Mouse (Mus musculus): ENCODE measurements at regions not wholly inside any gene's neighbourhood (a gene's known extent, or its start where the extent isn't known, plus 50 kb on each side); places are given as distances from the start of the nearest gene placed in this dataset.

DNA sequence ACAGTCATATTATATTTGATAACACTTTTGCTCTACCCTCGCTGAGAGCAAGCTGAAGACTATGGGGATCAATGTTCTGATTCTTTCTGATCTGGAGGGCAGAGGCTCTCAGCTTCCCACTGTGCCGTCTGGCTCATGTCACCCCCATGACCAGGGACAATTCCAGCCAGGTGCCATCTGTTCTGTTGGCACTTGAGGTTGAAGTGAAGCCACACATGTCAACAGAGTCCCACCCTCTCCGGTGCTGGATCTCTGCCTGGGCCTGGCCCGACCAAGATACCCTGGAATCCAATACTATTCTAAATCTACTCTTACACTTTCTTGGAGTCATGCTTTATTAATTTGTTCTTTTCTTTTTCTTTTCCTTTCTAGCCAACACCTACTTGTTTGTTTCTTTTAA is 538.0 kb downstream of the Etv1 start:
- no peak overlapping the region for H3K27ac ChIP-seq
- no peak overlapping the region for H3K4me3 ChIP-seq
- intact Hi-C loops (cut with DNase I), result no loop called here
- DNase-seq (ENCODE audit: extremely low spot score in 1 of 2, low spot score in 2 of 2), result no peak
- TF ChIP-seq CTCF (IDR thresholded peaks at IDR 0.05), result no peak

- no peak for TF ChIP-seq CTCF (IDR thresholded peaks at IDR 0.05)
- Histone ChIP-seq H3K4me3 (no peak overlapping the region), H3K27ac (no peak overlapping the region)
- intact Hi-C loops (cut with DNase I), result no loop called here
- DNase-seq (ENCODE audit: extremely low spot score in 1 of 2, low spot score in 2 of 2), result no peak
Observed at GRCm38 (mm10) chr12:39321453-39321852, 542.3 kb downstream of the Etv1 start.

DNA sequence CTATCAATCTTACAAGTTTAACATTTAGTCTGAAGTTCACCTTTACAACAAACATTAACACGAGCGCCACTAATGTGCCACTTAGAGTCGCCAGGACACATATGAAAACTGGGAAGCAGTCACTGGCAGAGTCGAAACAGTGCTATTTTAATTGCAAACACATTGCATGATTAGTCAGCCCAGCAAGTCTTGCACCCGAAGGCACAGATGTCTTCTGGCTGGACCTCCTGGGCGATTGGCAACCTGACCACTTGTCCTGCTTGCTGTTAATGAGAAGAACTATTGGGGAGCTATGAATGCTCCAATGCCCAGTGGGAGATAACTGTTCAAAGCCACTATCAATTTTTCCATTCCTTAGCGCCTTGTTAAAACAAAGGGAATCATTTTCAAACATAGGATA is 547.0 kb downstream of the Etv1 start:
- DNase-seq (ENCODE audit: extremely low spot score in 1 of 2, low spot score in 2 of 2), result no peak
- H3K4me3 ChIP-seq, result no peak overlapping the region
- TF ChIP-seq CTCF (IDR thresholded peaks at IDR 0.05), result no peak
- H3K27ac ChIP-seq, result no peak overlapping the region
- intact Hi-C loops (cut with DNase I), result no loop called here

DNA sequence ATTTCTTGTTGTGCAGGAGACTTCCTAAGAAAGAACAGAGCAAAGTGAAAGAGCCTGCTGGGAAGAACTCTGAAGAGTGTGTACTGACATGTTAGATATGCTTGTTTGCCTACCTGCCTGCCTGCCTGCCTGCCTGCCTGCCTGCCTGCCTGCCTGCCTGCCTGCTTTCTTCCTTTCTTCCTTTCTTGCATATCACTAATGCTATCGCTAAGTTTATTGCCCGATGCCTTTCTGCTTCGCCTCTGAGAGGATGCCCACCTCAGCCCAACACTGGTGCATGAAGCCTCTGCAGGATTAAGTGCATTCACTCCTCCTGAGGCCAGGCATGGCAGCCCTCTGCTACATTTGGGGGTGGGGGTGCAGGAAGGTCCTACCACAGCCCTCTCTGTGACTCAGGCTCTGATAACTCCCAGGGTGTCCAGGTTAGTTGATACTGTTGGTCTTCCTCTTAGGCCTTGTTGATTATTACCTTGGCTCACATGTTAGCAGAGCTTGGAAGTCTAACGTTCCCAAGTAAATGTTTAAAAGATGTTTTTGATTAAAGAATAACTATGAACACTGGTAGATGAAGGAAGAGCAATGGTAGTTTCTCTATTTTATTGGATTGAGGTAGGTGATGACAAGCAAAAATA is 547.6 kb downstream of the Etv1 start:
- no peak for DNase-seq (ENCODE audit: extremely low spot score in 1 of 2, low spot score in 2 of 2)
- Histone ChIP-seq H3K27ac (no peak overlapping the region), H3K4me3 (no peak overlapping the region)
- intact Hi-C loops (cut with DNase I), result no loop called here
- no peak for TF ChIP-seq CTCF (IDR thresholded peaks at IDR 0.05)

DNA sequence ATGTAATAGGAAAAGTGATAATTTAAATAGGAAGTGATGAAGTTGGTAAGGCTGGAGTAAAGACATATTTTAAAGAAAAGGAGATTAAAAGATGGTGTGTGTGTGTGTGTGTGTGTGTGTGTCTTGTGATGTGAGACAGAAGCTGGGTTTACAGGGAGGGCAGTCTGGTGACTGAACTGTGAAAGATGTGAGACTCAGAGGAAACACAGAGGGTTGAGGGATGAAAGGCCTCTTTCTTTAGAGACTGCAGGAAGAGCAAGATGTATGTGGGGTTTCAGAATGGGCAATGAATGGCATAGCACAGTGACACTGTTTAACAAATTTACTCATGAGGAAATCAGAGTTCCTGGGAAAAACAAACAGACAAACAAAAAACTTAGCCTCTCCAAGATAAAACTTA is 549.2 kb downstream of the Etv1 start:
- Histone ChIP-seq H3K27ac (no peak overlapping the region), H3K4me3 (no peak overlapping the region)
- intact Hi-C loops (cut with DNase I), result no loop called here
- TF ChIP-seq CTCF (IDR thresholded peaks at IDR 0.05), result no peak
- DNase-seq (ENCODE audit: extremely low spot score in 1 of 2, low spot score in 2 of 2), result no peak

DNA sequence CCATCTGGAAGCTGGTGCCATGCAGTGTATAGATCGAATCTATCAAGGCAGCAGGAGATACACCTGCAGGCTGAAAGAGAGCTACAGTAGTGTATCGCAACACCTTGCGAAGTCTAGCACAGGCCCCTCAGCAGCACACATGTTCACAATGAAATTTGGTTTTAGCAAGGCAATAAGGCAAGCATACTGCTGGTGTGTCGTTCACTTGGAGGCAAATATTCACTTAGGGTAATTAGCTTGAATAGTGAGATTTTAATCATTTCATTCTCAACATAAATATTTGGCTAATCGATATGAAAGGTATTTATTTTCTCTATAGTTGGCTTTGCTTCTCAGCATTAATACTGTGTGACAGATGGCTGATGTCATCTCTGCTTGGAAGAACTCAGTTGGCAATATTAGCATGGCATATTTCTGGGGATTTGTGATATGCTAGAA is 559.9 kb downstream of the Etv1 start:
- no peak for DNase-seq (ENCODE audit: extremely low spot score in 1 of 2, low spot score in 2 of 2)
- TF ChIP-seq CTCF (IDR thresholded peaks at IDR 0.05), result no peak
- no peak overlapping the region for H3K27ac ChIP-seq
- no peak overlapping the region for H3K4me3 ChIP-seq
- intact Hi-C loops (cut with DNase I), result no loop called here

DNA sequence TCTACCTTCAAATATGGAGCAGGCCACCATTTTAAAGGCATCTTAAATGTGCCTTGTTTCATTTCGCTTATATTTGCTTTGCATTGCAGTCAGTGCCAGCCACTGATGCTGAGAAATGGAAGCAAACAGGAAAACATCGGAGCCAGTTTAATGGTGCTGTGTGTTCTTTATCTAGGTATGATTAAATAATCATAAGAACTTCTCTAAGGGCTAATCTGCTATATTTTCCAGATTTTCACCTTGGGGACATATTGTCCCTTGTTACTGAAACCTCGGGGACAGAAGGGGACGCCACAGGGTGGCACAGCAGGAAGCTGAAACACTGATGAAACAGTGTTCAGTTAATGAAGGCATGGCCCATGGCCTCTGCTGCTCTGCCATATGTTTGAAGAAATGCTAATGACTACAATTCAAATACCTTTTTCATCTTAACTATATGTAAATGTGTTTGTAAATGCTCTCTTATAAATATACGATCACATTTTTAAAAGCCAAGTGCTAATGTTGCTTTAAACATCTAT is 562.6 kb downstream of the Etv1 start:
- H3K4me3 ChIP-seq, result no peak overlapping the region
- TF ChIP-seq CTCF (IDR thresholded peaks at IDR 0.05), result no peak
- intact Hi-C loops (cut with DNase I), result no loop called here
- H3K27ac ChIP-seq, result no peak overlapping the region
- no peak for DNase-seq (ENCODE audit: extremely low spot score in 1 of 2, low spot score in 2 of 2)

- DNase-seq (ENCODE audit: extremely low spot score in 1 of 2, low spot score in 2 of 2), result no peak
- intact Hi-C loops (cut with DNase I), result no loop called here
- Histone ChIP-seq H3K27ac (no peak overlapping the region), H3K4me3 (no peak overlapping the region)
- TF ChIP-seq CTCF (IDR thresholded peaks at IDR 0.05), result no peak
Observed at GRCm38 (mm10) chr12:39342327-39342726, 563.1 kb downstream of the Etv1 start.

DNA sequence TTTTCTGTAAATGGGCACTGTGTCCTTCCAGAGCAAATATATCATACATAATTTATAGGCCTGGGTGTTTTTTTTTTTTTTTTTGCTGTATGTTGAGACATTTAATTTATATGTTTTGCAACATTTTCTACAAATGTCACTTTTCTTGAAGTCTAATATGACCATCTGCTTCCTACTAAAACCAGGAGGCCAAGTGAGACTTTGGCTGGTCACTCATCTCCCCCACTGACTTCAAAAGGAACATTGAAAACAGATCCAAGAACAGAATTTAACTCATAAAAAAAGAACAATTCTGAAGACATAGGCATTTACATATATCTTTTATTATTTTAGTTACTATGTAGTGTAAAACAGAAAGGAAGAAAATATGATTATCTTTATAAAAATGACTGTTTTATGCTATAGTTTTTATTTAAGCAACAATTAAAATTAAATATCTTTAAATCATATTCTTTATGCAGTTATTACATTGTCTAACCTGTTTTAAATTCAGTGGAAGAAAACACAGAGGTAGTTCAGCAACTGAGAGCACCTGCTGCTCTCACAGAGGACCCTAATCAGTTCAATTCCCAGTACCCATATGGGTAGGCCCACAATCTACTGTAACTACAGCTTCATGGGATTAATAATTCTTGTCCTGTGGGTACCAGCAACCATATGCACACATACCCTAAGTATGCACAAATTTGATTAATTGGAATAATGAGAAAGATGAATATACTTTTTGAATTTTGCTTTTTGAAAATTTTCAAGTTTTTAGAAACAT is 592.5 kb downstream of the Etv1 start:
- no peak for DNase-seq (ENCODE audit: extremely low spot score in 1 of 2, low spot score in 2 of 2)
- H3K27ac ChIP-seq, result no peak overlapping the region
- intact Hi-C loops (cut with DNase I), result no loop called here
- no peak overlapping the region for H3K4me3 ChIP-seq
- TF ChIP-seq CTCF (IDR thresholded peaks at IDR 0.05), result no peak

DNA sequence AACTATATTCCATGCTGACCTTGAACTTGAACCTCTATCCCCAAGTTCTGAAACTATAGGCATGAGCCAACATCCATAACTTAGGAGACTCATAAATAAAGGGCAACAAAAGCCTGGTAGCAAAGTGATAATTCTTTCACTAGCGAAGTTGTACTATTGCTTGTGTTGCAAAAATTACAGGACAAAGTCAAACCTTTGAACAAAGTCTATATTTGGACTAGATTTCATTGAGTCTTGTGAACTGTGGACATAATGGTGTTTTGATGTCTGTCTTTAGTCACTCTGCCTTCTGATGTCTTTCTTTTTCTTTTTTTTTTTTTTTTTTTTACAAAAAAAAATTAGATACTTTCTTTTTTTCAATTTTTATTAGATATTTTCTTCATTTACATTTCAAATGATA is 594.5 kb downstream of the Etv1 start:
- Histone ChIP-seq H3K4me3 (no peak overlapping the region), H3K27ac (no peak overlapping the region)
- intact Hi-C loops (cut with DNase I), result no loop called here
- DNase-seq (ENCODE audit: extremely low spot score in 1 of 2, low spot score in 2 of 2), result no peak
- no peak for TF ChIP-seq CTCF (IDR thresholded peaks at IDR 0.05)
